Mouse (Mus musculus): Measurements from ENCODE around the gene Fgfr2. TPM values are rescaled to one million over a fixed set of nuclear protein-coding genes. Genes with fewer than 3 reads are reported as not detected.

The Fgfr2 gene
- polyA plus RNA-seq, 1 experiment from 2014 or later: 92.0 TPM

DNA sequence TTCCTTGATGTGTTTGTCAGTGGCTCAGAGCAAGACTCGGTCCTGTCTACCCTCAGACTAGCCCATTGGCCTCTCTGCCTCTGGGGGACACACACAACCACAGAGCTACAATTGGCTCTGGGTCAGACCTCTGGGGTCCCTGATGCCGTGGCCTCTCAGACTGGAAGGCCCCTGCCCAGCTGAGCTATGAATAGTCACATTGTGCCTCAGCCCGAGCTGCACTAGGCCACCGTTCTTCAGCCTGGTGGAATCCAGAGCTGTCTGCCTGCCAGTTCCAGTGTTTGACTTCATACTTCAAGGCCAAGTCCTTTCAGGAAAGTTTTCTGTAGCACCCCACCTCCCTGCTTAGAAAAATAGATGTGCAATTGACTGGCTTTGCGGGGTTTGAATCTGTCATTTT lies 434.4 kb downstream of the Fgfr2 start:
- H3K4me1 ChIP-seq (ENCODE audit: control insufficient read depth, insufficient read depth, low read length): no peaks in the 10 kb centered on the region
- no peak overlapping the region for H3K4me3 ChIP-seq (ENCODE audit: low read depth, low read length)
- no peak overlapping the region for H3K27ac ChIP-seq (ENCODE audit: low read depth, low read length)
- 66% methylated on average over 5 of the region's 5 CpGs for WGBS
- H3K36me3 ChIP-seq (ENCODE audit: control insufficient read depth, insufficient read depth, low read length): no peaks in the 10 kb centered on the region
- no peak overlapping the region for H3K9ac ChIP-seq (ENCODE audit: low read length)
- H3K27me3 ChIP-seq (ENCODE audit: control insufficient read depth, insufficient read depth, low read length): no peaks in the 10 kb centered on the region
- no peak for DNase-seq (ENCODE audit: low spot score, missing footprints)
- H3K4me2 ChIP-seq: no peak overlapping the region
- no peak for ATAC-seq (ENCODE audit: low FRiP score)
- no peaks in the 10 kb centered on the region for H3K9me3 ChIP-seq (ENCODE audit: control insufficient read depth, low read length)

DNA sequence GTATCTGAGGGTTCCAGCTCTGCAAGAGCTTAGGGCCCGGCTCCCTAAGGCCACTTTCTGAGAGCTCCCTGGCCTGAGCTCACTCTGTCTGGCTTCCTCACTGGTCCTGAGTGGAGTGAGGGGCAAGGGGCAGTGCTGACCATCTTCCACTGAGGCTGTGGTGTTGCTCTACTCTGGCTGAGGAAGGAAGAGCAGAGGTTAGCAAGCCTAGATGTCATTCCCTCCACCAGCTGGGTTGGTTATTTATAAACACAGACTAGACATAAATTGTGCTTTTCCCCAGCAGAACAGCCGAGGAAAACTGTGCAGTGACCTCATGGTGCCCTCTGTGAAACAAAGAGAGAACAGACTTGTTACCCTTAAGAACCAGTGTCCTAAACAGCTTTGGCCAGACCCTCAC lies 435.3 kb downstream of the Fgfr2 start:
- DNase-seq (ENCODE audit: low spot score, missing footprints): no peak
- Histone ChIP-seq H3K9me3 (ENCODE audit: control insufficient read depth, low read length) (no peaks in the 10 kb centered on the region), H3K4me3 (ENCODE audit: low read depth, low read length) (no peak overlapping the region), H3K27ac (ENCODE audit: low read depth, low read length) (no peak overlapping the region), H3K36me3 (ENCODE audit: control insufficient read depth, insufficient read depth, low read length) (no peaks in the 10 kb centered on the region), H3K4me1 (ENCODE audit: control insufficient read depth, insufficient read depth, low read length) (no peaks in the 10 kb centered on the region), H3K27me3 (ENCODE audit: control insufficient read depth, insufficient read depth, low read length) (no peaks in the 10 kb centered on the region), H3K9ac (ENCODE audit: low read length) (no peak overlapping the region), H3K4me2 (no peak overlapping the region)
- ATAC-seq (ENCODE audit: low FRiP score): no peak
- WGBS: 67% methylated on average over 2 of the region's 2 CpGs

DNA sequence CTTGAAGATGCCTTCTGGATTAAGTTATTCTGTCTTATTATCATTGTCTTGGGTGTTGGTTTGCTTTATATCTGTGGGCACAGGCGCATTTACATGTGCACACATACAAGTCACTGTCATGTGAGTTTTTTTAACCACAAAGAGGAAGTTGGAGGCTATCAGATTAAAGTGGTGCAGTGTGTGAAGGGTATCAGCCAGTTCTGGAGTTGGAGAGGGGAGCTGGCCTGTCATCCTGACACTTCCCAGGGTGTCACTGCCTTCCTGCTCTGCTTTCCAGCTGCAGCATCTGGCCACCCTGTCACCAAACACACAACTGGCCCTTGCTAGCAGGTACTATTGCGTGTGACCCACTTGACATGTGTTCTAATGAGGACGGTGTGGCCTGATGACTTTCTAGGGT lies 436.6 kb downstream of the Fgfr2 start:
- H3K4me1 ChIP-seq (ENCODE audit: control insufficient read depth, insufficient read depth, low read length): no peaks in the 10 kb centered on the region
- no peak overlapping the region for H3K4me2 ChIP-seq
- no peak overlapping the region for H3K9ac ChIP-seq (ENCODE audit: low read length)
- 89% methylated on average over 3 of the region's 3 CpGs for WGBS
- H3K4me3 ChIP-seq (ENCODE audit: low read depth, low read length): no peak overlapping the region
- no peaks in the 10 kb centered on the region for H3K9me3 ChIP-seq (ENCODE audit: control insufficient read depth, low read length)
- no peaks in the 10 kb centered on the region for H3K36me3 ChIP-seq (ENCODE audit: control insufficient read depth, insufficient read depth, low read length)
- H3K27me3 ChIP-seq (ENCODE audit: control insufficient read depth, insufficient read depth, low read length): no peaks in the 10 kb centered on the region
- H3K27ac ChIP-seq (ENCODE audit: low read depth, low read length): no peak overlapping the region
- ATAC-seq (ENCODE audit: low FRiP score) (no peak), DNase-seq (ENCODE audit: low spot score, missing footprints) (no peak)

DNA sequence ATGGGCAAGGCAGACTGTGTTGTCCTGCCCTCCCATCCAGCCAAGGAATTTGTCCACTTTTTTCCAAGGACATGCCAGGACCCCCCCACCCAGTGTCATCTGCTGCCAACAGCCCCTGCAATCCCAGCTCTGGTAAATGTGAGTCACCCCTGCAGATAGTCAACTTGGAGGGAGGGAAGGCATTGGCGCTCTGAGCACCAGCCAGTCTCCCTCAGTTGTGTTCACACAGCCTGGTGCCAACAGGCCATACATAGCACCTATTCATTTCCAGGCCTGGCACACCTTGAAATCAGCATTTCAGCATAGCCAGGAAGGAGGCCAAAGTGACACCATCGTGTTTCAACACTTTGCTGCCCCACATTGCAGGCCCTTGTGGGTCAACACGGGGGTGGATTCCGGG lies 439.2 kb downstream of the Fgfr2 start:
- DNase-seq (ENCODE audit: low spot score, missing footprints): no peak
- WGBS: 86% methylated on average over 4 of the region's 4 CpGs

DNA sequence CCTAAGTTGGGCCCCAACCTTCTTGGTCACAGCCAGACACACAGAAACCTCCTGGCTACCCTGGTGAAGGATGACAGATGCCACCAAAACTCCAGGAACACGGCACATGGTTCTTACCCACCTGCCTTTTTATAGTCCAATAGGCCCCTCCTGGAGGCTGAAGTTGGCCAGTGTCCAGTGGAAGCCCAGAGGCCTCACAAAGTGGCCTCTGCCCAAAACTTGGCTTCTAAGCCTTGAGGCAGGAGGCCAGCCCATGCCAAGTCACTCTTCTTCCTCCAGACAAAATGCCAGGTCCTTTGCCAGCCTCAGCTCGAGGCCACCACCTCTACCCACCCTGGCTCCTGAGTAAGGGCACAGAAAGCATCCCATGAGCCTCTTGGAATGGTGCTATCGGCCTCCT lies 440.2 kb downstream of the Fgfr2 start:
- no peaks in the 10 kb centered on the region for H3K27me3 ChIP-seq (ENCODE audit: control insufficient read depth, insufficient read depth, low read length)
- H3K36me3 ChIP-seq (ENCODE audit: control insufficient read depth, insufficient read depth, low read length): no peaks in the 10 kb centered on the region
- ATAC-seq (ENCODE audit: low FRiP score): no peak
- H3K9ac ChIP-seq (ENCODE audit: low read length): no peak overlapping the region
- no peak overlapping the region for H3K4me3 ChIP-seq (ENCODE audit: low read depth, low read length)
- DNase-seq (ENCODE audit: low spot score, missing footprints): no peak
- H3K4me2 ChIP-seq: no peak overlapping the region
- no peaks in the 10 kb centered on the region for H3K4me1 ChIP-seq (ENCODE audit: control insufficient read depth, insufficient read depth, low read length)
- no peaks in the 10 kb centered on the region for H3K9me3 ChIP-seq (ENCODE audit: control insufficient read depth, low read length)
- H3K27ac ChIP-seq (ENCODE audit: low read depth, low read length): no peak overlapping the region
- WGBS: 76% methylated on average over 3 of the region's 3 CpGs

More for the DNA sequence above, 439.2 kb downstream of the Fgfr2 start:
- H3K9ac ChIP-seq (ENCODE audit: low read length): no peak overlapping the region
- H3K4me3 ChIP-seq (ENCODE audit: low read depth, low read length): no peak overlapping the region
- no peaks in the 10 kb centered on the region for H3K9me3 ChIP-seq (ENCODE audit: control insufficient read depth, low read length)
- H3K4me2 ChIP-seq: no peak overlapping the region
- H3K36me3 ChIP-seq (ENCODE audit: control insufficient read depth, insufficient read depth, low read length): no peaks in the 10 kb centered on the region
- H3K4me1 ChIP-seq (ENCODE audit: control insufficient read depth, insufficient read depth, low read length): no peaks in the 10 kb centered on the region
- ATAC-seq (ENCODE audit: low FRiP score): no peak
- H3K27me3 ChIP-seq (ENCODE audit: control insufficient read depth, insufficient read depth, low read length): no peaks in the 10 kb centered on the region
- no peak overlapping the region for H3K27ac ChIP-seq (ENCODE audit: low read depth, low read length)

DNA sequence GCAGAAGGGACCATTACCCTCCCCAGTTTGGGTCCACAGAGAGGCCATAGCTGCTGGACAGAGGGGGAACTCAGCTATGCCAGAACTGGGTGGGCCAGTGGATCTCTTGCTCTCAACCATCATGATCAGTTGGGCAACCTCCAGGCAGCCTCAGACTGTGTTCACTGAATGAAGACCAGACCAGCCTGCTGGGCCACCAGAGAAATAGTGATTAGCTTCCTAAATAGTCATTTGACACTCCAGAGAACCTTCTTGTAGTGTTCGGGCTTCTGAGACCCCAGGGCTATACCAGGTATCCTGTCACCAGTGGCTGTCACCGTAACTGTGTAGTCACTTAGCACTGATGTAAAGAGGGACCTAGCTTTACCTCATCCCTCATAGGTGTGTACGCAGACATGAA lies 440.8 kb downstream of the Fgfr2 start:
- H3K27me3 ChIP-seq (ENCODE audit: control insufficient read depth, insufficient read depth, low read length): no peaks in the 10 kb centered on the region
- no peak for ATAC-seq (ENCODE audit: low FRiP score)
- no peak overlapping the region for H3K9ac ChIP-seq (ENCODE audit: low read length)
- H3K4me2 ChIP-seq: no peak overlapping the region
- no peaks in the 10 kb centered on the region for H3K9me3 ChIP-seq (ENCODE audit: control insufficient read depth, low read length)
- 91% methylated on average over 3 of the region's 3 CpGs for WGBS
- H3K36me3 ChIP-seq (ENCODE audit: control insufficient read depth, insufficient read depth, low read length): no peaks in the 10 kb centered on the region
- no peak overlapping the region for H3K27ac ChIP-seq (ENCODE audit: low read depth, low read length)
- no peaks in the 10 kb centered on the region for H3K4me1 ChIP-seq (ENCODE audit: control insufficient read depth, insufficient read depth, low read length)
- no peak for DNase-seq (ENCODE audit: low spot score, missing footprints)
- no peak overlapping the region for H3K4me3 ChIP-seq (ENCODE audit: low read depth, low read length)

DNA sequence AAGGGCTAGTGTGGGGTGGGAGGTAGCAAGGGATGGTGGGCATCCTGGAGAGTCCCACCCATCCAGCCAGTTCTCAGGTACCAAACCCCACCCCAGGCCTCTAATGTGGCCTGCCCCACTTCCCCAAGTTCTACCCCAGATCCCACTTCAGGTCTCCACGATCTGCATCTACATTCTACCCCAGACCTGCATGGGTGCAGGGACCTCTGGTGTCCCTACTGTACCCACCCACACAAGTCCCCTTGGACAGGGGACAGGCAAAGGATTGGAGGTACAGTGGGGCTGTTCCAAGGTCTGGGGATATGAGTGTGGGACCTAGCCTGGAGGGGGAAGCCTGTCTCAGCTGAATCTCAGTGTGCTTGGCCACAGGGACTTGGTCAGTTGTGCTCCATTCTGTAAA lies 441.3 kb downstream of the Fgfr2 start:
- DNase-seq (ENCODE audit: low spot score, missing footprints) (no peak), ATAC-seq (ENCODE audit: low FRiP score) (no peak)
- WGBS: 92% methylated on average over 1 of the region's 1 CpGs
- Histone ChIP-seq H3K4me1 (ENCODE audit: control insufficient read depth, insufficient read depth, low read length) (no peaks in the 10 kb centered on the region), H3K9ac (ENCODE audit: low read length) (no peak overlapping the region), H3K4me2 (no peak overlapping the region), H3K36me3 (ENCODE audit: control insufficient read depth, insufficient read depth, low read length) (no peaks in the 10 kb centered on the region), H3K9me3 (ENCODE audit: control insufficient read depth, low read length) (no peaks in the 10 kb centered on the region), H3K27ac (ENCODE audit: low read depth, low read length) (no peak overlapping the region), H3K27me3 (ENCODE audit: control insufficient read depth, insufficient read depth, low read length) (no peaks in the 10 kb centered on the region), H3K4me3 (ENCODE audit: low read depth, low read length) (no peak overlapping the region)

DNA sequence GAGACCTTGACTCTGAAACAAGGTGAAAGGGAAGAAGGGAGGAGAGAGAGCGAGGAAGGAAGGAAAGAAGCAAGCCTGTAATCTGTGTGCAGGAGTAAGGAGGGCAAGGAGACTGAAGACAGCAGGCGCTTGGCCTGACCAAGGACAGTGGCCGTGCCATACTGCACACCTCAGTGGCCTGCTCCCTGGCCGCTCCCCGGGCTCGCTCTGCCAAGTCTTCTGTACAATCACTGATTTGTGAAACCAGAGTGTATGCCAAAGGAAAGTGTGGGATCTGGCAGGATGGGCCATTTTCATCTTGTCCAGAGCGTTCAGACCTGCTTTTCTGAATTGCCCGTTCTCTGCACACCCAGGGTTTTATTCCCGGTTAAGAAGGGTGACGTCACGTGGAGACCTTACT lies 441.9 kb downstream of the Fgfr2 start:
- no peaks in the 10 kb centered on the region for H3K36me3 ChIP-seq (ENCODE audit: control insufficient read depth, insufficient read depth, low read length)
- no peak for ATAC-seq (ENCODE audit: low FRiP score)

DNA sequence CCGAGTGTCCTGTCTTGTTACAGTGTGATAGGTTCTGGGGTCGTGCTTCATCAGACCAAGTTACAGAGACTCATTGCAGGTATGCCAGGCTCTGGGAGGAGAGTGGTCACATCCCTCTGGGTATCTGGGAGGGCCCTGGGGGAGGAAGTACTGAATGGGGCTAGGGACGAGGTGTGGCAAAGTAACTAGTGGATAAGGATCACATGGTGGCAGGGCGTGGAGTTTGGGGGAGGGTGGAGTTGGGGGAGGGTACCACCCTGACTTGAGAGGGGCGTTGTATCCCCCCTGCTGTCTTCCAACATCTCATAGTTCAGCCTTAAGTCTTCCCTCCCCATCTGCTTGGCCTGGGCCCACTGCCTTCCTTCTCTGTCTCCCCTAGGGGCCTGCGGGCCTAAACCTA lies 443.6 kb downstream of the Fgfr2 start:
- ATAC-seq (ENCODE audit: low FRiP score) (no peak), DNase-seq (ENCODE audit: low spot score, missing footprints) (peak; percentile 69)
- Histone ChIP-seq H3K27me3 (ENCODE audit: control insufficient read depth, insufficient read depth, low read length) (no peaks in the 10 kb centered on the region), H3K4me2 (no peak overlapping the region), H3K4me1 (ENCODE audit: control insufficient read depth, insufficient read depth, low read length) (no peaks in the 10 kb centered on the region), H3K4me3 (ENCODE audit: low read depth, low read length) (no peak overlapping the region), H3K36me3 (ENCODE audit: control insufficient read depth, insufficient read depth, low read length) (no peaks in the 10 kb centered on the region), H3K9me3 (ENCODE audit: control insufficient read depth, low read length) (no peaks in the 10 kb centered on the region), H3K9ac (ENCODE audit: low read length) (no peak overlapping the region), H3K27ac (ENCODE audit: low read depth, low read length) (no peak overlapping the region)
- 80% methylated on average over 6 of the region's 6 CpGs for WGBS

More for the DNA sequence above, 441.9 kb downstream of the Fgfr2 start:
- Histone ChIP-seq H3K27ac (ENCODE audit: low read depth, low read length) (no peak overlapping the region), H3K9ac (ENCODE audit: low read length) (no peak overlapping the region), H3K9me3 (ENCODE audit: control insufficient read depth, low read length) (no peaks in the 10 kb centered on the region), H3K4me2 (no peak overlapping the region), H3K27me3 (ENCODE audit: control insufficient read depth, insufficient read depth, low read length) (no peaks in the 10 kb centered on the region), H3K4me1 (ENCODE audit: control insufficient read depth, insufficient read depth, low read length) (no peaks in the 10 kb centered on the region), H3K4me3 (ENCODE audit: low read depth, low read length) (no peak overlapping the region)
- WGBS: 87% methylated on average over 11 of the region's 11 CpGs
- DNase-seq (ENCODE audit: low spot score, missing footprints): peak; percentile 51

DNA sequence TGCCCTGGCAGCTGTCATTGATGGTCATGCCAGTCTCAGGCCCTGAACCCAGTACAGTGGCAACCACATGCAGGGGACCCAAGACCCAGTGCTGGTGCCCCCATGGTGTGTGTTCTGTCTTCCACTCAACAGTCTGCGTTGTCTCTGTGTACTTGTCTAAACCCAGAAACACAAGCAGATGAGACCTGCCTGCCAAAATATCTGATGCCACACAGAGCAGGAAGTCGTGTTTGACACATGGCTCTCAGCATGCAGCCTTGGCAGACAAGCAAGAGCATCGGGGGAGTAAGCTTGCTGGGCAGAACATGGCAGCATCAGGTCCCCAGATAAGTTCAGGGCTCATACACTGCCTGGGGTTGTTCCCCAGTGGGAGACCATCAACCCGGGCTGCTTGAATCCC lies 444.0 kb downstream of the Fgfr2 start:
- H3K36me3 ChIP-seq (ENCODE audit: control insufficient read depth, insufficient read depth, low read length): no peaks in the 10 kb centered on the region

More for the DNA sequence above, 444.0 kb downstream of the Fgfr2 start:
- Histone ChIP-seq H3K4me3 (ENCODE audit: low read depth, low read length) (no peak overlapping the region), H3K9me3 (ENCODE audit: control insufficient read depth, low read length) (no peaks in the 10 kb centered on the region), H3K4me2 (no peak overlapping the region), H3K9ac (ENCODE audit: low read length) (no peak overlapping the region), H3K4me1 (ENCODE audit: control insufficient read depth, insufficient read depth, low read length) (no peaks in the 10 kb centered on the region), H3K27me3 (ENCODE audit: control insufficient read depth, insufficient read depth, low read length) (no peaks in the 10 kb centered on the region), H3K27ac (ENCODE audit: low read depth, low read length) (no peak overlapping the region)
- WGBS: 81% methylated on average over 4 of the region's 4 CpGs
- DNase-seq (ENCODE audit: low spot score, missing footprints) (no peak), ATAC-seq (ENCODE audit: low FRiP score) (no peak)
